Mouse (Mus musculus) heart, embryonic 10.5 days (tissue): Measurements from ENCODE around the gene Chrm1. TPM values are rescaled to one million over a fixed set of nuclear protein-coding genes. Genes with fewer than 3 reads are reported as not detected.

Source experiments
- DNase-seq: peaks from one replicate; pipeline ENCODE4 v3.0.0-alpha.2; 2017; ENCODE audit warnings: low spot score
- H3K27ac ChIP-seq: fragments of 300-500 bp; sonication (generic); 2 replicates; pipeline ENCODE4 v1.5.1; 2016; ENCODE audit warnings: mild to moderate bottlenecking
- H3K27me3 ChIP-seq: fragments of 300-500 bp; sonication (generic); 2 replicates; pipeline ENCODE4 v1.6.1; 2016; ENCODE audit warnings: mild to moderate bottlenecking; ENCODE audit not compliant: poor library complexity, insufficient read depth, severe bottlenecking
- H3K36me3 ChIP-seq: fragments of 300-500 bp; sonication (generic); 2 replicates; pipeline ENCODE4 v1.6.1; 2016; ENCODE audit warnings: mild to moderate bottlenecking, moderate library complexity
- H3K4me1 ChIP-seq: fragments of 300-500 bp; sonication (generic); 2 replicates; pipeline ENCODE4 v1.6.1; 2016; ENCODE audit warnings: mild to moderate bottlenecking
- H3K4me3 ChIP-seq: fragments of 300-500 bp; sonication (generic); 2 replicates; pipeline ENCODE4 v1.5.1; 2016; ENCODE audit warnings: mild to moderate bottlenecking, moderate library complexity
- H3K9me3 ChIP-seq: fragments of 300-500 bp; sonication (generic); 2 replicates; pipeline ENCODE4 v1.6.1; 2016; ENCODE audit warnings: mild to moderate bottlenecking, moderate library complexity
- WGBS: fragments of 180-500 bp; shearing (Covaris S2); methylation state at CpG from one replicate; pipeline ENCODE4 v1.1.7; 2016; 5-methylcytosine and 5-hydroxymethylcytosine counted together
- polyA plus RNA-seq: library from polyadenylated mRNA; unstranded; fragments of >200 nt; fragmentation: Nextera tagmentation; extraction: Ambion mirVana; gene quantifications from 2 replicates; pipeline ENCODE4 v1.2.1, GENCODE M21; 2016

The Chrm1 gene
- polyA plus RNA-seq, 1 experiment from 2014 or later = 0.04 TPM

- DNase-seq = peak; percentile 90
- Histone ChIP-seq H3K9me3 (no peaks in the 10 kb centered on the region), H3K4me3 (no peak overlapping the region), H3K4me1 (0 out of 2 replicates have a peak, but pooled peaks cover 6% of the 10 kb centered on the region), H3K27ac (no peak overlapping the region), H3K36me3 (no peaks in the 10 kb centered on the region), H3K27me3 (no peaks in the 10 kb centered on the region)
- WGBS = 40% methylated on average over 6 of the region's 6 CpGs
Observed at GRCm38 (mm10) chr19:8695330-8695729, 31.7 kb downstream of the Chrm1 start.

GRCm38 (mm10) chr19:8699652-8700051 lies 36.1 kb downstream of the Chrm1 start:
- Histone ChIP-seq H3K4me1 (0 out of 2 replicates have a peak, but pooled peaks cover 6% of the 10 kb centered on the region), H3K9me3 (no peaks in the 10 kb centered on the region), H3K27me3 (no peaks in the 10 kb centered on the region), H3K27ac (no peak overlapping the region), H3K4me3 (no peak overlapping the region), H3K36me3 (no peaks in the 10 kb centered on the region)
- no peak for DNase-seq
- WGBS = 73% methylated on average over 9 of the region's 9 CpGs

- Histone ChIP-seq H3K4me3 (no peak overlapping the region), H3K36me3 (peaks cover 10% of the 10 kb centered on the region), H3K4me1 (no peaks in the 10 kb centered on the region), H3K27me3 (no peaks in the 10 kb centered on the region), H3K9me3 (no peaks in the 10 kb centered on the region), H3K27ac (no peak overlapping the region)
- DNase-seq = no peak
- 65% methylated on average over 3 of the region's 3 CpGs for WGBS
Observed at GRCm38 (mm10) chr19:8702458-8702857, 38.9 kb downstream of the Chrm1 start.

- H3K9me3 ChIP-seq = no peaks in the 10 kb centered on the region
- no peak overlapping the region for H3K27ac ChIP-seq
- no peaks in the 10 kb centered on the region for H3K4me1 ChIP-seq
- H3K27me3 ChIP-seq = no peaks in the 10 kb centered on the region
- no peak for DNase-seq
- WGBS = 57% methylated on average over 4 of the region's 4 CpGs
- peaks cover 22% of the 10 kb centered on the region for H3K36me3 ChIP-seq
- H3K4me3 ChIP-seq = no peak overlapping the region
Observed at GRCm38 (mm10) chr19:8703571-8703970, 40.0 kb downstream of the Chrm1 start.

DNA sequence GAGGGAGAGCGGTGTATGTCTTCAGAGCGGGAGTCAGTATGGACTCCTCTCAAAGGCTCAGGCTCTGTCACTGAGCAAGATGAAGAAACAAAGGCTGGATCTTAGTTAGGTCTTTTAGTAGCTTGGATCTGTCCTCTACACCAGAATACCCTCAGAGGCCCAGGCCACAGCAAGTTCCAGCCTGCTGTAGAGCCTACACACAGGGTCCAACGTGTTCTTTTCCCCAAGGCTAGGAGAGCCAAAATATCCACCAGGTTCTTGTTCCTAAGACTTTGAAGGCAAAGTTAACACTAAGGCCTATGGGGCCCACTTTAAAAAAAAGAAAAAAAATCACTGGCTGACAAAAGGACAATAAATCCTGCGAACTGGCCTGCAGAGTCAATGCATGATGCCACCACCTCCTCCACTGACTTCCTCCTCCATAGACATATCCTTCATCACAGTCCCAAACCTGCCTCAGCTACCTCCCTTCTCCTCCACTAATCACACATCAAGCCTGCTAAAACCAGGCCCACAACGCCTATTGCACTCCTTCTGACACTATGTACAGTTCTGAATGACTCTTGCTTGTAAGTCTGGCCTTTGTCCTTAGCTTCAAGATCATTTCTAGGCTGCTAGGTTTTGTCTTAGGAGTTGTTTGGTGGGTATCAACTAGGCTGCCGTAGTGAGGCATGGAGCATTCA lies 41.6 kb downstream of the Chrm1 start:
- Histone ChIP-seq H3K27ac (no peak overlapping the region), H3K36me3 (peaks cover 37% of the 10 kb centered on the region), H3K9me3 (no peaks in the 10 kb centered on the region), H3K4me3 (no peak overlapping the region), H3K4me1 (no peaks in the 10 kb centered on the region), H3K27me3 (no peaks in the 10 kb centered on the region)
- WGBS = 72% methylated on average over 6 of the region's 6 CpGs
- DNase-seq = no peak

DNA sequence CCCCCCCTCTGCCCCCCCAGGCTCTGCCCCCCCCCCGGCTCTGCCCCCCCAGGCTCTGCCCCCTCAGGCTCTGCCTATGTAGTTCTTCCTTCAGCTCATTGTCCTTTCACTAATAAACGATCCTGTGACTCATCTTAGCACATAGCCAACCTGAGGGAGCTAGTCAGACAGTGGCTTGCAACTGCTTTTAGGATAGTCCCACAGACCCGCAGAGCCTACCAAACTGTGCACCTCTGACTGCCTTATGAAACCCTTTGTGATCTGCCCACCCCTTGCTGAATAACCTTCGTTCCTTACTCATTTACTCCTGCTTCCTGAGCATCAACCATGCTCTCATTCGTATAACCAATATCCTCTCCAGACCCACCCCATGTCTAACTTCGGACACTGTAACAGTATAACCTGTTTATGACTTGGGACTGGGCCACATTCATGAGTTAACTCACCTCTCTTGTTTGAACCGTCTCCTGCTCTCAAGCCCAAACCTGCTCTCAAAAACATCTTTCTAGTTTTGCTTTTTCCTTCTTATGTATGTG lies 42.6 kb downstream of the Chrm1 start:
- peaks cover 48% of the 10 kb centered on the region for H3K36me3 ChIP-seq
- no peak for DNase-seq
- no peak overlapping the region for H3K4me3 ChIP-seq
- WGBS = 85% methylated on average over 7 of the region's 7 CpGs
- H3K4me1 ChIP-seq = no peaks in the 10 kb centered on the region; the same call in 1 of the 2 replicates
- H3K9me3 ChIP-seq = no peaks in the 10 kb centered on the region
- no peak overlapping the region for H3K27ac ChIP-seq
- H3K27me3 ChIP-seq = no peaks in the 10 kb centered on the region

GRCm38 (mm10) chr19:8706930-8707329 lies 43.3 kb downstream of the Chrm1 start:
- no peaks in the 10 kb centered on the region for H3K9me3 ChIP-seq

GRCm38 (mm10) chr19:8708954-8709353 lies 45.4 kb downstream of the Chrm1 start:
- Histone ChIP-seq H3K27ac (no peak overlapping the region), H3K4me3 (no peak overlapping the region), H3K27me3 (no peaks in the 10 kb centered on the region), H3K36me3 (peaks cover 59% of the 10 kb centered on the region), H3K9me3 (no peaks in the 10 kb centered on the region), H3K4me1 (peaks cover 14% of the 10 kb centered on the region)
- DNase-seq = no peak
- 89% methylated on average over 8 of the region's 8 CpGs for WGBS

More at GRCm38 (mm10) chr19:8706930-8707329, 43.3 kb downstream of the Chrm1 start:
- peaks cover 6% of the 10 kb centered on the region for H3K4me1 ChIP-seq
- no peak overlapping the region for H3K4me3 ChIP-seq
- H3K27me3 ChIP-seq = no peaks in the 10 kb centered on the region
- H3K36me3 ChIP-seq = peaks cover 55% of the 10 kb centered on the region
- no peak for DNase-seq
- no peak overlapping the region for H3K27ac ChIP-seq
- 91% methylated on average over 7 of the region's 7 CpGs for WGBS

DNA sequence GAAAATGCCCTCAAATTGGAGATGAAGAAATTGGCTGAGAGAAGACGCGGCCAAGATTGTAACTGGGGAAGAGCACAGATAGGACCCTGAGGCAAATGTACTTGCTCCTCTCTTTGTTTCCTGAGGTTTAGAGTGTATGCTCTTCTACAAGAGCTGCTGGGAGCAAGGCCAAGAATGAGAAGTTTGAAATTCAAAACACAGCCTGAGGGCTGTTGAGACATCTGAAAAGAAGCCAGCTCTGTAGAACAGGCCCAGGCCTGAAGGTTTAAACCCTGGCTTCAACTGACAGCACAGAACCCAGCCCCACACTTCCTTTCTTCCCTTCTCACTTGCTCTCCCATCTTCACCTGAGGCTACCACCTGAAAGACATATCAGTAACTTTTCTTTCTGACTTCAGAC lies 46.5 kb downstream of the Chrm1 start:
- no peaks in the 10 kb centered on the region for H3K27me3 ChIP-seq
- WGBS = 97% methylated on average over 2 of the region's 2 CpGs

DNA sequence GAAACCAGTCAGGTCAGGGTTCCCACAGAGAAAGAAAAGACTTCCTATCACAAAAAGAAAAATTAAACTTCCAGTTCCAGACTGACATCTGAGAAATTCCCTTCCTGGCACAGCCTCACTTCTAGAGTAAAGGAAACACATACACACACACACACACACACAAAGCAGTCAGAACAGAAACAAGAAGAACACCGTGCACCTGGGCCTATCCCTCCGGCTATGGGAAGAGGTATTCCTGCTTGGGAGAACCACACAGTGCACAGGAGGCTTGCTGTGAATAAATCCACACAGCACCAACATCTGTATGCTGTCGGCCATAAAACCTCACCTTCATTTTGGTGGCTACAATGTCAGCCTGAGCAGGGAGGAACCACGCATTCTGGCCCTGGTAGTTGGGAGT lies 47.9 kb downstream of the Chrm1 start:
- 83% methylated on average over 4 of the region's 4 CpGs for WGBS
- no peaks in the 10 kb centered on the region for H3K27me3 ChIP-seq
- 0 out of 2 replicates have a peak overlapping the region, but pooled peaks have one; percentile 97 for H3K27ac ChIP-seq
- H3K9me3 ChIP-seq = no peaks in the 10 kb centered on the region
- peak overlapping the region; percentile 88; the same call in 1 of the 2 replicates for H3K4me3 ChIP-seq
- peaks cover 18% of the 10 kb centered on the region for H3K4me1 ChIP-seq
- H3K36me3 ChIP-seq = peaks cover 56% of the 10 kb centered on the region
- no peak for DNase-seq

More for the DNA sequence above, 46.5 kb downstream of the Chrm1 start:
- DNase-seq = no peak
- H3K4me3 ChIP-seq = no peak overlapping the region
- peaks cover 18% of the 10 kb centered on the region for H3K4me1 ChIP-seq
- H3K9me3 ChIP-seq = no peaks in the 10 kb centered on the region
- H3K36me3 ChIP-seq = peaks cover 59% of the 10 kb centered on the region
- no peak overlapping the region for H3K27ac ChIP-seq

GRCm38 (mm10) chr19:8711949-8712869 lies 48.6 kb downstream of the Chrm1 start:
- H3K27ac ChIP-seq = peak overlapping the region; percentile 97
- H3K9me3 ChIP-seq = no peaks in the 10 kb centered on the region
- peak overlapping the region; percentile 88 for H3K4me3 ChIP-seq
- H3K36me3 ChIP-seq = peaks cover 50% of the 10 kb centered on the region
- WGBS = 57% methylated on average over 10 of the region's 10 CpGs
- peaks cover 18% of the 10 kb centered on the region for H3K4me1 ChIP-seq
- DNase-seq = no peak
- no peaks in the 10 kb centered on the region for H3K27me3 ChIP-seq

DNA sequence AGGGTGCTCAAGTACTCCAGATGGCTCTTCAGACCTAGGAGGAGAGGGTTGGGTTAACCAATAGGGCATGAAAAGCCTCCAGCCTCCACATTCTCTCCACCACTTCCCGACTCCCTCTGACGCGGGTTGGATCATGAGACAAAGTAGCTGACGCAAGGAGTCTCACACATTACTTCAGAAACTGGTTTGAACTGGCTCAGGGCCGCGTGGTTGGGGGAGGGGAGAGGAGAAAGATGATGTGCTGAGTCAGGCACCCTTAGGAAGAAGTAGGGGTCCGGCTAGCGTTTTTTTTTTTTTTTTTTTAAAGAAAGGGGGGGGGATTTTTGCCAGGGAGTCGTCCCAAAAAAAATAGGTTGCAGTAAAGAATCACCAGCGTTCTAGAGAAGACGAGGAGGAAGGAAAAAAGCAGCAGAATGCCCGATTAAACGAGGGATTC lies 49.3 kb downstream of the Chrm1 start:
- Histone ChIP-seq H3K27ac (peak overlapping the region; percentile 97), H3K36me3 (peaks cover 44% of the 10 kb centered on the region), H3K4me3 (peak overlapping the region; percentile 88), H3K4me1 (peaks cover 18% of the 10 kb centered on the region), H3K27me3 (no peaks in the 10 kb centered on the region), H3K9me3 (no peaks in the 10 kb centered on the region)
- peak; percentile 94 for DNase-seq
- WGBS = 0% methylated on average over 13 of the region's 13 CpGs
